Mouse (Mus musculus) Muller cell, postnatal 12 days (primary cell): Measurements from ENCODE around the gene Pacsin3.

Experiments
- DNase-seq: peaks from one replicate; pipeline ENCODE4 v3.0.0-alpha.2; 2015; ENCODE audit errors: inconsistent ontology term

Pacsin3 gene

GRCm38 (mm10) chr2:91302845-91303244, 47.1 kb downstream of the Pacsin3 start:
- DNase-seq = no peak

- no peak for DNase-seq
Observed at GRCm38 (mm10) chr2:91305926-91306325, 50.2 kb downstream of the Pacsin3 start.

DNA sequence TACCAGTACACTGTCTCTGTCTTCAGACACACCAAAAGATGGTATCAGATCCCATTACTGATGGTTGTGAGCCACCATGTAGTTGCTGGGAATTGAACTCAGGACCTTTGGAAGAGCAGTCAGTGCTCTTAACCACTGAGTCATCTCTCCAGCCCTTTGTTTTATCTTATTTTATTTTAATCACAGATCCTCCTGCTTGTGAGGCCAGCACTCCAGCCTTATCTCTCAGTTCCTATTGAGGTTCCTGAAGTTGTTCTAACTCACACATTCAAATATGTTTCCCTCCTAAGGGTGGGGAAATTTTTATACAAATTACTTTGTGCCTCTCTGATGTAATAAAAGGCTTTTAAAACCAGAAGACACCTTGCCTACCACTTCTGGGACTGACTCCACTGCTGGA, 50.8 kb downstream of the Pacsin3 start:
- no peak for DNase-seq

DNA sequence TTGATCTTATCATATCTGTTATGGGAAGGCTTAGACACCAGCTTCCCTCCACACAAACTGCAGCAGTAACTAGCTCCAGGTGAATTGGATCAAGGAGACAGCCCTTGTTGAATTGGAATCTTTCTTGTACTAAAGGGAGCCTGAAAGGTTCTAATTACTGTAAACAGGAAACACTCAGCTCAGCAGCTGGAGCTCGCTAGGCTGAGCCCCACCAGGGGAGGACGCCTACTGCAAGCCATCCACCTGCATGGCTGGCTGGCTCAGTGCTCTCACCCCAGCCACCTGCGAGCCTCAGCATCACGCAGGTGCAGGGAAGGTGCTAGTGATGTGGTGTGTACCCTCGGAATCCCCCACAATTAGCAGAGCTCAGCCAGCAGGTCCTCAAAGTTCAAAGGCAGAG, 52.9 kb downstream of the Pacsin3 start:
- no peak for DNase-seq

DNA sequence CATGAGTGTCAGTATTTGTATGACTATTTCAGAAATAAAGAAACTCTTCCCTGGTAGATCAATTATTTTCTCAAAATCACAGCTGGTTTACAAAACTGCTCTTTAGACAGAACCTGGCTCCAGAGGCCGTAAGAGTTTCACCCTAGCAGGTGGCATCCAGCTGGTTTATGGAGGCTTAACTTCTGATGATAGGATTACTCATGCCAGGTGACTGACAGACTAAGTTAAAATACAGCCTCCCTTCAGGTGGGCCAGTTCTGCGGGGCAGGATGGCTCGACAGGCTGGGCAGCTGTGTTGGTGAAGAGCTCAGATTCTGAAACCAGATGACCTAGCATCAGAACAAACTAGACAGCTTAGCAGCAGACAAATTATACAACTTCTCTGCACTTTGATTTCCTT, 53.8 kb downstream of the Pacsin3 start:
- no peak for DNase-seq

DNA sequence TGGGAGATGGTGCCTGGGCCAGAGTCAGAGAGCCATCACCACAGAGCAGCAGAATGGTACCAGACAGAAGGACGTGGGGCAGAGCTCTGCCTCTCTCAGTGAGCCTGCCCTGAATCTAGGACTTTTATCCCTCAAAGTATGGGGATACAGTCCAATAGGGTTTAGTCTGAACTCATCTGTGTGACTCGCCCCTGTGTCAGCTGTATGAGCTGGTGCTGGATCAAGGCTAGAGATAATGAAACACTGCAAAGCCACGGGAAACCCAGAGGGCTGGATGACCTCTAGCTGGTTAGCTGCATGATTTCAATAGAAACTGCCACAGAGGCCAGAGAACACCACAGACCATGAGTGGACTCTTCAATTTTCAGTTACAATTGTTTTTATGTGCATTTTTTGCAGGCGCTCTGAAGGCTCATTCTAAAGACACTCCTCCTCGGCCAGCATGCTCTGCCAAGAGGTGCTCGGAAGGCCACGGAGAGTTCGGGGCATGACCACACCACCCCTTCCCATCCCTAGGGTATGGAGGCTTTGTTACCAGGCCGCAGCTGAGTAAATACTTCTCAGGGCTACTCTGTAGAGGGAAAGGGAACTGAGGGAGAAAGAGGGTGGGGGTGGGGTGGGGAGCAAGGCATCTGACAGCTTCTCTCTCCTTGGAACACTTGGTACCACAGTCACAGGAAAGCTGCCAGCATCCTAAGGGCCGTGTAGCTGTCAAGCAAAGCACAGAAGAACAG, 57.0 kb downstream of the Pacsin3 start:
- DNase-seq = peak; percentile 84

DNA sequence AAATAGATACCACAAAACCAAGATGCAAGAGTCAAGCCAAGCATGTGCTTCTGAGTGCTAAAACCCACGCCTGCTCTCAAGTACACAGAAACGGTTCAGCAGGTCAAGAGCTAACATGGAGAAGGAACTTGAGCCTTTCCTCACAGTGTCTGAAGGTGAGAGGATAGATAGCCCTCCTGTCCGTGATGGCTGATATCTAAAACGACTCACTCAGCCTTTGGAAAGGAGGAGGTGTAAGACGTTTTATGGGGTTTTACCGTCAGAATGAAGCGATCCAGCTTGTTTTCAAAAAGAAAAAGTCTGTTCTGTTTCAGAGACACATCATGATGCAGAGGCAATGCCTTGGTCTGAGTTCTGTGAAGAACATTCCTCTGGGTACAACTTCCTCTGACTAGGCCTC, 58.4 kb downstream of the Pacsin3 start:
- DNase-seq = no peak
